Mouse (Mus musculus): ENCODE data around the gene Cog5.

GRCm38 (mm10) chr12:31755885-31756755 is 101.5 kb downstream of the Cog5 start:
- TF ChIP-seq POLR2A (IDR thresholded peaks at IDR 0.05; ENCODE audit: low read depth, low read length) (no peak), CTCF (conservative IDR thresholded peaks at IDR 0.05 in 1 of 2, IDR thresholded peaks at IDR 0.05 in 1 of 2; ENCODE audit: low read depth in 2 of 2, low read length in 2 of 2) (no peak), NRF1 (IDR thresholded peaks at IDR 0.05; ENCODE audit: low read depth, low read length) (no peak), UBTF (IDR thresholded peaks at IDR 0.05; ENCODE audit: low read depth, low read length) (no peak), BHLHE40 (IDR thresholded peaks at IDR 0.05; ENCODE audit: low read depth, low read length) (no peak), MAFK (IDR thresholded peaks at IDR 0.05; ENCODE audit: insufficient replicate concordance, low read length) (no peak), ZC3H11A (IDR thresholded peaks at IDR 0.05; ENCODE audit: low read depth, low read length) (no peak), E2F4 (IDR thresholded peaks at IDR 0.05; ENCODE audit: insufficient replicate concordance, low read depth, low read length) (no peak), TCF12 (IDR thresholded peaks at IDR 0.05; ENCODE audit: low read depth, low read length) (no peak), GABPA (IDR thresholded peaks at IDR 0.05; ENCODE audit: insufficient replicate concordance, low read depth, low read length) (no peak)

Measured in CH12.LX (cell line).